Mouse (Mus musculus) cortical plate, adult 2 months (tissue): ENCODE measurements around the gene Wrap53.

ENCODE experiments used
- CTCF ChIP-seq: fragments of 200-500 bp; IDR thresholded peaks from 2 replicates; pipeline ENCODE4 v1.5.1; 2011; ENCODE audit warnings: mild to moderate bottlenecking, control low read depth, low read length; ENCODE audit not compliant: insufficient read depth; ENCODE audit errors: extremely low read depth
- POLR2A ChIP-seq: fragments of 200-500 bp; IDR thresholded peaks from 2 replicates; pipeline ENCODE4 v1.6.1; 2011; ENCODE audit warnings: mild to moderate bottlenecking, low read length, control low read depth; ENCODE audit not compliant: insufficient read depth; ENCODE audit errors: extremely low read depth

DNA sequence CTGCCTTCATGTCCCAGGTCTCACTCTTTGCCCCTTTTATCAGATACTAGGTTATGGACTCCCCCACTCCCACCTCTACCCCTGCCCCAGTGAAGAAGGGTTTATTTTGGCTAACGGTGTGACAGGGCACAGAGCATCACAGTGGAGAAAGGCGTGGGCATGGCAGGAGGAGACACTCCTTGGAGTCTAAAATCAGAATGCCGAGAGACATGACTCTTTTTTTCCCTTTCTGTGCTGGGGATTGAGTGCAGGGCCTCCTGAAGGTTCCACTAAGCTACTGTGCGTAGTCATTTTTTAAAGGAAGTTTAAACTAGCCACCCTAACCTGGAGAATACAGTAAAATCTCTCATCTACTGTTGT, 52.0 kb downstream of the Wrap53 start:
- TF ChIP-seq POLR2A (no peak), CTCF (no peak)
